Mouse (Mus musculus) left cerebral cortex, adult 9 months (tissue): ENCODE measurements at regions not wholly inside any gene's neighbourhood (a gene's known extent, or its start where the extent isn't known, plus 50 kb on each side); places are given as distances from the start of the nearest gene placed in this dataset.

ENCODE experiments used
- DNase-seq, 2 experiments: peaks; one replicate each; pipeline ENCODE4 v3.0.0; 2022; ENCODE audit warnings: low spot score in 2 of 2

DNA sequence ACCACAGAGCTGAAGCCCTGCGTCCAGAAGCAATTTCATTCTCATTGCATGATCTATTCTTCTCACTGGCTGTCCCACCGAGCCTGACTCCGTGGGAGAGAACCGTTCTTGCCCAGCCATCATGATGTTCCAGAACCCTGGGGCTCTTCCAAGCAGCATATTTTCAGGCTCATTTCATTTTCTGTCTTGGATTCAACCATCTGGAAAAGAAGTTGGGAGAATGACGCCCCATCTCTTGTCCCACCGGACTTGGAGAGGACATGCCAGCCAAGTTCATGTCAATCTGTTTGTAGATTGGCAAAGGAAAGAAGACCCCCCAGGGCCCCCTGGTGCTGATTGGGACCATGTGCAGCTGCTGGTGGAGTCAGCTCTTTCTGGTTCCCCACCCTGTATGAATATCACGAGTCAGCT is 1400.5 kb upstream of the Lrrc6 start:
- DNase-seq, result peak in 1 of 2 experiments; percentile 32

DNA sequence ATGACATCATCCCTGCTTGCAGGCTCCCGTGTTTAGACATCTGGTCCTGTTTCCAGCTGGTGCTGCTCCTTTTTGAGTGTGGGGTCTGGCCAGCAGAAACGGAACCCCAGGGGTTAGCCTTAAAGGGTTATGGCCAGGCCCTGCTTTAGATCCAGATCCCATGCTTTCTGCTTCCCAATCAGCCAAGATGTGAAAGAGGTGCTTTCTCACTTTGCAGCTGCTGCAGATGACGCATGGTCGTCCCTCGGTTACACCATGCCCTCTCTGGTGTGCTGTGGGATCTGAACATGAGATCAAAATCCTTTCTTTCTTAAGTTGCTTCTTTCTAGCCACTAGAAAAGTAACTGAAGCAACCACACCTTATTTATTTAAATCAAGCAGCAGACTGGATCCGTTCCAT is 1399.1 kb upstream of the Lrrc6 start:
- no peak for DNase-seq

DNA sequence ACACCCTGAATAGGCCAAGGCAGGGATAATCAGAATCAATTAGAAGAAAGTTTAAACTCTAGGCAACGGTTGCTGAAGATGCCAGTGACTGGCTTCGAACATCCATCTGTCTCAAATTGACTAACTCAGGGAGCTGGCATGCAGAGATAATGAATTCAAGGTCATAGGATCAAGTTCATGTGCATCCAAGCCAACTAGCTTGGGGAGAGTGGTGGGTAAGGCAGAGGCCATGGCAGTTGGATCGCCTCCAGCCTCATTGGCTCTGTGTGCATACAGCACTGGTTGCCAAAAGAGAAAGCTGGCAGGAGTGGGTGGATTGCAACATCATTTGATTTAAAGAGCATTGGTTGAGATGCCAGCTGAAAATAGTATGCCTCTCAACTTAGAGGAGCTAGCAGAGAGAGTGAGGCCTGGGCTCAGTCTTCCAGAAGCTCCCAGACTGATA is 1398.3 kb upstream of the Lrrc6 start:
- peak; percentile 49 to 70 for DNase-seq

DNA sequence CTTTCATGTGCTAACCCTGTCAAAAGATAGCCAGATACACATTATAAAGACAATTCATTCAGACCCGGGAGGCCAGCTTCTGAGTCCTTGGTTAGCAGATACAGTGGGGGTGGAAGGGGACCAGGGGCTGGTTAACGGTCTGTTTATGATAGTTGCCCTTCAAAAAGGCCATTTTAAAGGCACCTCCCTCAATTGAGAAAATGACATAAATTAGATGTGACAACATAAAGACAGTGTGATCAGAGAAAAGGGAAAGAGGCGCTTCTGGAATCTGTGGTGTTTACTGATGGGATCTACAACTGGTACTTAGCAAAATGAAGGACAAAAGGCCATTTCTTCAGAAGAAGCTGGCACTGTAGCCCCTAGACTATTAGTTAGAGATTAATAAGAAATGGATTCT is 1391.4 kb upstream of the Lrrc6 start:
- DNase-seq, result no peak

DNA sequence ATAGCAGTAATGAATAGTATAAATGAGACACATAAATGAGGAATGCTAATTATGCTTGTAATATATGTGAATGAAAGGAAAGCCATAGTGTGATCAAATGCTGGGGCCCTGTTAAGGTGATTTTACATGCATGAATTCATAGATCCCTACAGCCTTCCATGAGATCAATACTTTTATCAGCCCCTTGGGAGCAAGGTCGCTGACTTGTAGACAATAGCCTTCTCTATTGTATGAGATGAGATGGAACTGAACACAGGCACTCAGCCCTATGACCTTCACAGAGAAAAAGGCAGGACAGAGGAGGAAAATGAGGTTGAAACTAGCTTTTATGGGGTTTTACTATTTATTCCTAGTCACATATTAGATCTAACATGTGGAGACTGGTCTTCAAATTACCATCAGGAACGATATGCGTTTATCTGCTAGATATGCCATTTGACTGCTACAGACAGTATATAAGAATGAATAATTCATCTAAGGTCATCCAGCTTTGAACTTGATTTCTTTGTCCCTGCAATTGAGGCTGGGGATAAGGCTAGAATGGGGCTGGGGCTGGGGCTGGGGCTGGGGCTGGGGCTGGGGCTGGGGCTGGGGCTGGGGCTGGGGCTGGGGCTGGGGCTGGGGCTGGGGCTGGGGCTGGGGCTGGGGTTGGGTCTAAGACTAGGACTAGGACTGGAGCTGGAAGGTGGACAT is 1390.0 kb upstream of the Lrrc6 start:
- no peak for DNase-seq

DNA sequence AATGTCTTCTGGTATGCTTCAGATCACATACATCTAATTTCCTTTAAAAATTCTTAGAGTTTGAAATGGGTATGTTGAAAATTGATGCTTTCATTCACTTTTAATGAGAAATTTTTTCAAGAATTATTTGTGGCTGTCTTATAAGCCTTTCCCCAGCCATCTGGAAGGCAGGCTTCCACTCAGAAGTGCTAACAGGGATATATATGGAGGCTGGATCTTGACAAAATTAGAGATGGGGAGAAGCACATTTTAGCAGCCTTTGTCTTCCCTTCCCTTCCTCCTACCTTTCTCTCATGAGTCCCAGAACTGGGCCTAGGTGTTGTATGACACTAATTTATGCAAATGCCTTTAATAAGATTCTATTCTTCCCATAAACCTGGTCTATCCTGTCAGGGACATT is 1387.8 kb upstream of the Lrrc6 start:
- peak in 1 of 2 experiments; percentile 26 for DNase-seq

DNA sequence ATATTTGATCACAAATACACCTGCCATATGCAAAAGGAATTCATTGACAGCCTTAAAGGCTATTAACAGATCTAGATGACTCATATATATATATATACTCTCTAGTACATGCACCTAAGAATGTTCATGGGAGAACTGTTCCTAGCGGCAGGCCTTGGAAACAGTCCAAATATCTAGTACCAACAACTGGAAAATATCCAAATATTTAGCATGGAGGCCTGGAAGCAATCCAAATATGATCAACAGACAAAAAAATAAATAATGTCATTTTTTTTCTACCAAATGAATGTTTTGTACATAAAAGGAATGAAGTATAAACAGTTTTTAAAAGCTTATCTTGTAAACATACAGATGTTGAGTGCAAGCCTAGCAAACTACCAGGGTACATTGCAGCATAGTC is 1354.6 kb upstream of the Lrrc6 start:
- no peak for DNase-seq

DNA sequence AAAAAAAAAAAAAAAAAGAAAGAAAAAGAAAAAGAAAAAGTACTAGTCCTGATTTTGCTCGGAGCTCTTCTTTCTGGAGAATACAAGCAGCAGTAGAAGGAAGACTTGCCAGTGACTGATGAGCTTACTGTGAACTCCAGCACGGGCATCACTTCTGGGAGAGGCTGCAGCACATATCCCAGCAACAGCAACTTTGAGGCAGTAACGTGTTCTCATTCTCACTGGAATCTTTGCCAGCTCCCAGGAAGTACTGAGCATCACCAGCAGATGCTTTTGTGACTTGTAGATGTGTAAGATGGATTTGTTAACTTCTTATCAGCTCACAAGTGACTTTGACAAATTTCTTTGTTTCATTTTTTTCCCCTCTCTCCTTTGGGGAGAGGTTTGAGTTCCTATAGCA is 1349.4 kb upstream of the Lrrc6 start:
- peak; percentile 11 for DNase-seq

DNA sequence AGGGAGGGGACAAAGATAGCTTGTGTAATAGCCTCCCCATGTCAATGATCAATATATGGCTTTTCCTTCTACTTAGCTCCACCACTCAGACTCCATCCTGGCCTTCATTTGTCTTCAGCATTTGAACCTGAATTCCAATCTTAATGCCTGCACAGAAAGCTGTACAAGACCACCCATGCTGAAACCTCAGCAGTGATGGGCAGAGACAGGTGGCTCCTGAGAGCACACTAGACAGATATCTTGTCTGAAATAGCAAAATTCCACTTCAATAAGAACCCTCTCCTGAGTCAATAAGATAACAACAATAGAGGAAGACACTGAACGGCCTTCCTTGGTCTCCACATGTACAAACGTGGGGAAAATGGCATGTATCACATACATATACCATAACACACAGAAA is 1345.0 kb upstream of the Lrrc6 start:
- no peak for DNase-seq

DNA sequence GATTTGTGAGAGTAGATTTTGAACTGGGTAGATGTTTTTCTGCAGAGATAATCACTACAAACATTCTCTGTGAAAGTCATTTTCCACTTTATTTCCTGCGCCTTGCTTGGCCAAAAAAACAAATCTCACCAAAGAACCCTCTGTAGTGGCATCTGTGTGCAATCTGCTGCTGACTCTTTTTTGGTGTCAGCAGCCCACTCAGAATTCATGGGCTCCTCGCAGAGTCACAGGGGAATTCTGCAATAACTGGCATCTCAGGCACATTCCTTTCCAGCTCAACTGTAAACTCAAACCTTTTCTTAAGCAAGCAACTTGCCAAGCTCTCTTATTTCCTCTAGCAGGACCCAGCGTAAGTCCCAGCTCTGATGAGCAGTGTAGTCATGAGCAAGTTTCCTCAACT is 1340.0 kb upstream of the Lrrc6 start:
- peak; percentile 65 to 82 for DNase-seq

DNA sequence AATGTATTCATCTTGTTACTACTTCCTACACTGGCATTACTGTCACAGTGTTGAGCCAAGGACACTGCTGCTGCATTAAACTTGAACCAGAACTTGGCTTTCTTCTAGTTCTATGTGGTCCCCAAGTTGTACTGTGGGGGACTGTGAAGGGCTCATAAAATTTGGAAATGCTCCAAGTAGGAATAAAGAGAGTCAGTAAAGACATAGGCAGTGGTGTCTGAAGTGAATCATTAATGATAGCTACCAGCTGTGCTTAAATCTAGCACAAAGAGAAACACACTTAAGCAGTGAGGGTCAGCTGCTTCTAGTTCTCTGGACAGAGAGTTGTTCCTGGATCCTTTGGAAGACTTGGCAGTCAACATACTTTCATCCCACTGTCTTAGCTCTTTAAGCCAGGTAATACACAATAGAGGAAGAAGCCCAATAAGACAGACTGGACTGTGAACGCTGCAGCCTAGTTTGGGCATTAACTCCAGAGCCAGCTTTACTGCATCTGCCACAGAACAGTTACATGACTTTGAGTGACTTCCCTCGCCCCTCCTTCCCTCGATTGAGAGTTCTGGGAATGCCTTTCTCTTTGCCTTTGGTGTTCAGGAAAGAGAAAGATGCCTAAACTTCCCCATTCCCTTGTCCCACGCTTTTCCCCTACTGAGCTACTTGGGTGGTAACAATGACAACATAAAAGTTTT is 1325.2 kb upstream of the Lrrc6 start:
- DNase-seq, result no peak

DNA sequence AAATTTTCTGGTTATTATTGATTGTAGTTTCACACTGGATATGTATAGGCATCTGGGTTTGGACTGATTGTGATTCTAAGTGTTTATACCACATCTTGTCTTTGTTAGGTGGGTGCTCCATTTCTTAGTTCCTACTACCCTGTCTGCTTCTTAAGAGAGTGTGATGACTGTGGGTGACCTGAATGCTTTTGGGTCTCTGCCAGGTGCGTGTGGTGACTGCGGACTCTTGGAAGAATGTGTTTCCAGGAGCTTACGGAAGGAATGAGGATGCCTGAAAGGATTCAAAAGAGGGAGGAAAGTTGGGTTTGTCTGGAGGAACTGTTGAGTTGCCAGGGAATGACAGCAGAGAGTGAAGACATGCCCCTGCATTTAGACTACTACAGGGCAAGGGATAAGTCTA is 1322.5 kb upstream of the Lrrc6 start:
- no peak for DNase-seq

DNA sequence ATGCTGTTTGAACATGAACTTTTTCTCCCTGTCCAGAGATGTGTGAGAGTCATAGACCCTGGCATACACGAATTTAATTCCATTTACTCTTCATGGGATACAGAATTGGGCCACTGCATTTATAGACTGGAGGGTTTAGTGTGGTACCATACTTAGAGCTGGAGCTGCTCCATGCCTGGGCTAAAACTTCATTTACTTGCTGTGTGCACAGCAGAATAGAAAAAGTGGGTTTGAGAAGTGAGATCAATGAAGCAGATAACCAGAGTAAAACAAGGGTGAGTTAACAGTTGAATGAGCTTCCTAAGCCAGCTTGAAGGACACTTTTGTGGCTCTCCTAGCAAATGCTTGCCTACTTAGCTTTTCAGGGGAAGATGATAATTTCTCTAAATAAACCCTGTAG is 1299.2 kb upstream of the Lrrc6 start:
- DNase-seq, result no peak

DNA sequence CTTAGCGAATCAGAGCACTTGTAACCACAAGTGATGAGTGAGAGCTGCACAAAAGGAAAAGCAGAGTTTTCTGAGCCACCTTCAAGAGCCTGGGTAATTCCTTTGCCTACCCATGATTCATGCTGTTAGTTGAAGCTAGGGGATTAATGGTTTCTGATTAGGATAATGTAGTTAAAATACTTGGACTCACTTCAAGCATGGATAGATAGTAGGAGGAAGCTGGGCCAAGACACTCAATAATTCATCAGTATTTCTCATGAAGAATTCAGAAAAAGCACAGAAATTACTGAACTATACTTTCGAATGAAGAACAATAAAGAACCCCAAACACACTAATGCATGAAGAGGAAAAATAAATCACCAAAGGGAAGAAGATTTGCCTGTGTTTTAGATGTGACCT is 1294.9 kb upstream of the Lrrc6 start:
- no peak for DNase-seq

DNA sequence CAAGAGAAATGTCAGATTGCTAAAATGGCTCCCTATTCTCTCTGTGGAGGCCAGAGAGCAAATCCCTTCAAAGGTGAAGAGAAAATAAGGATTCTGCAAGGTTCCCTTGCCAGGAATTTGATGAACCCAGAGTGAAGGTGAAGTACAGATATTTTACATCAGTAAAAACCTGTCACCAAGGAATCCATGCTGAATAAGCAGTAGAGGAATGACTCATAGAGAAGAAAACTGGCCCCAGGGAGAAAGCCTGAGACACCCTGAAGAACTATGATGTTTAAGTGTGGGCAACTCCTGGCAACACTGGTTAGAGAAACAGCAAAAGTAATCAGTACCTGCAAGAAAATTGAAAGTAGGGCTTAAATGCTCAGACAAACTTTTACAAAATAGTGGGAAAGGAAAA is 1292.1 kb upstream of the Lrrc6 start:
- DNase-seq, result no peak

DNA sequence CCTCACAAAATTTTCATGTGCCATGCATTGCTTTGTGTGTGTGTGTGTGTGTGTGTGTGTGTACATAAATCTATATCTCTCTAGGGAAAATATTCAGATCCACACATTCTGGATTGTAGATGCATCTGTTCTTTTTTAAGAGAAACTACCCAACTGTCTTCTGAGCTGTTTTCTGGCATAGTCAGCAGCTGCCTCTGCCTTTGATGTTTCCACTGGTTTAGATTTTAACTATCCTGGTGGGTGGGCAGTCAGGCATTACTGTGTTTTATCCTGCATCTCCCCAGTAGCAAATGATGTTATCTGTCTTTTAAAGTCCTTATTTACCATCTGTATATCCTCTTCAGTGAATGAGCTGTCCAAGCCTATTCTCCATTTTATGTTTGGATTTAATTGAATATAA is 1287.9 kb upstream of the Lrrc6 start:
- DNase-seq, result no peak

DNA sequence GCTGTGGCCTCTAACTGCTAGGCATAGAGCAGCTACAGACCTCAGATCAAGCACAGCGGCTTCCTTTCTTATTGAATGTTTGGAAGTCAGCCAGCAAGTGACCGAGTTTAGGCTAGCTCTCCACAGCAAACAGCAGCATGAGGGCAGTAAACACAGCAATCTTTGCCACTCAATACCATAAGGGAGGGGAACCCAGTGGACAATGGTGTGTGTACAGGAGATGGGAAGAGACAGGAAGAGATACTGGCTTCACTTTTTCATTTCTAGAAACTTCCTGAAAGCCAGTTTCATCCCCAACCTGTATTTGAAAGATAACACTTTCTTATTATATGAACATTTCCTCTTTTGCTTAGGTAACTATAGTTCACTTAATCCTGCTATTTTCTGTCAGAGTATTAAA is 1284.9 kb upstream of the Lrrc6 start:
- DNase-seq, result no peak

DNA sequence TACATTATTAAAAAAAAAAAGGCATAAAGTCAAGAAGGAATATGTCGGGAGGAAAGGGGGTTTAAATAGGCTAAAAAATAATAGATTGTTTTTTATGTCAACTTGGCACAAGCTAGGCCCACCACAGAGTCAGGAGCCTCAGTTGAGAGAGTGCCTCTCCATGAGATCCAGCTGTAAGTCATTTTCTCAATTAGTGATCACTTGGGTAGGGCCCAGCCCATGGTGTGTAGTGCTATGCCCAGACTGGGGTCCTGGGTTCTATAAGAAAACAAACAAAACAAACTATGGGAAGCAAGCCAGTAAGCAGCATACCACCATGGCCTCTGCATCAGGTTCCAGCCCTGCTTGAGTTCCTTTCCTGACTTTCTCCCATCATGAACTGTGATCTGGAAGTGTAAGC is 1283.0 kb upstream of the Lrrc6 start:
- no peak for DNase-seq

DNA sequence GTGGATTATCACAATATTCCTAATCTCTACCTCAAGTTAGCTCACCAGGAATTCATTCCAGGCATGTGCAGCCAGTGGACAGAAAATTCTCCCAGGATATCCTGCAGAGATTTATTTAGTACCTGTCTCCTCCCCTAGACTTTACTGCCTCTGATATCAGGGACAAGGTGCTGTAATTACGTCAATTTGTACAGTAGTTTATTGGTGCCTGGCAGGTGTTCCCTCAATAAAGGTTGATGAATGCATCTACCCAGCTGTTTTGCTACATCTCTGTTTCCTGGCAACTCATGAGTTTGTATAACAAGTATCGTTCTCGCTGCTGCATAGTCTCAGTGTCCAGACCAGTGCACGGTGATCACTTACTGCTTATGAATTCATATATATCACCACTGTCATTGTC is 1281.8 kb upstream of the Lrrc6 start:
- no peak for DNase-seq

DNA sequence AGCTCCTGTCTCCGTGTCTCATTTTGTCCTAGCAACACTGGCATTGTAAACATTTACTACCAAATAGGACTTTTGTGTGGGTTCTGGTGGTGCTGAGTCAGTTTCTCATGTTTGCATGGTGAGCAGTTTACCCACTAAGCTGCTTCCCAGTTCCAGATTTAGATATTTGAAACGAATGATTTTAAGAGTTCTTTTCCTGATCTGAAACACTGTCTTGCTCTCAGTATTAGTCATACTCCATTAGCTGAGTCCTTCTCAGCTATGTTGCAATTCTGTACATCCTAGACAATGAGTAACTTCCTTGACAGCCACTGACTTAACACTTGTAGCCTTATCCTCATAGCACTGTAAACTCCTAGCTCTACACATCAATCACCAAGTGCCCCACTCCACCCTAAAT is 1280.1 kb upstream of the Lrrc6 start:
- no peak for DNase-seq

DNA sequence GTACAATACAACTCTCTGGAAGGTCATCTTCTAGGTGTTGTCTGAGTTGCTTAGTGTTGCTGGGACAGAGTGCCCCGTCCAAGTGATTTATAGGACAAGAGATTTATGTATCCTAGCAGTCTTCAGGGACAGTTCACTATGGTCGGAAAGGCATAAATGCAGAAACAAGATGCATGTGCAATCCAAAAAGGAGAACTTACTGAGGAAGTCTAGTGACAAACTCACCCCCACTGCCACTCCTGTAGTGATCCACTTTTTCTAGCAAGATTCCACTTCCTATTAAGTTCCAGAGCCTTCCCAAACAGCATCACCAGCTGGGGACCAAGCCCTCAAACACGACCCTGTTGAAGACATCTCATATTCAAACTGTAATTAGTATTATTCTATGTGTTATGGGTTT is 1266.9 kb upstream of the Lrrc6 start:
- DNase-seq, result no peak

DNA sequence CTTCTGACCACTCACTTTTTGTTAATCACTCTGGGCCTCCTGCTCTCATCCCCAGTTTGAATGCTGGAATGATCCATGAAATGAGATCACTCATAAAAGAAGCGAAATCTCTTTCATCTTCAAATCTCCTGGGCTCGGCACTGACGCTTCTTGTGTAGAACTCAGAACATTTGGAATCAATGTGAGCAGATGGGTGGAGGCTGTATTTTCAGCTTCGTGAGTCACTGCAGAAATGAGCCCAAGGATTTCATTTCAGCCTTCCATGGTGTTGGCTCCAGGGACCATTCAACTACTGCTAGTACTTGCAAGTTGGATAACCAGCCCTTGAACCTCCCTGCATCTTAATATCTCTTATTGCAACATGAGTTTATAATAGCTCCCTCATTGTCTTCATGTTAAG is 1258.5 kb upstream of the Lrrc6 start:
- DNase-seq, result peak in 1 of 2 experiments; percentile 32

DNA sequence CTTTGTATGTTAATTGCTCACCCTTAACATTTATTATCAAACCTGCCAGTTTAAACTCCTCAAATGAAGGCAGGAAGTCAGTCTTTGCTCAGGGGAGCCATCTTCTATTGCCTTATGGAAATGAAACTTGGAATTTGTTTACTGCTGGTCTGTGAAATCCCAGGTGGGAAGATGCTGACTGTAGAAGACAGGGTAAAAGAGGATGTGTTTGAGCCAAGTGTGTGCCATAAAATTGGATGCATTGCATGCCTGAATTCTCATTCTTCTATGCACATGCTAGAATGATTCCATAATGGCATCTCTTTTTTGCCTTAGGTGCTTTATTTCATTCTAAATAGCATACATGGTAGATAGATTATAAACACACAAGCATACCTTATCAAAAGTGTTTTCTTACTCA is 1249.9 kb upstream of the Lrrc6 start:
- no peak for DNase-seq

DNA sequence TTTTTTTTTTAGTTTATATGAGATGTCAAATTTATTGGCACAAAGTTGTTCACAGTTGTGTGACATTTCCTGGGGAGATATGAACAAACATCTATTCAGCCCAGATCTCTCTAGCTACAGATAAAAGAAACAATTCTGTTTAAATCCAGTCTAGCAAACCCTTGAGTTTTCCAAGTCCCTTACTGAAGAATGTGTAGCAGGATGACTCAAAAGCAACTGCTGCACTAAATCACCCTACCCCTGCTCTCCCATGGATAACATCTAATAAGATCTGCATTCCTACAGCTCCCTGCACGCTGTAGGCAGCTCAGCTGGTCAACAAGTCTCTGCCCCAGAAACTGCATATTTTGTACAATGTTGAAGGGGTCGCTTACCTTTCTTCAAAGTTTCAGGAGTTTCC is 1242.6 kb upstream of the Lrrc6 start:
- DNase-seq, result no peak
